Mouse (Mus musculus) lung, postnatal 25 days (tissue): ENCODE data around the gene Olfr685.

Source experiments
- DNase-seq: peaks from one replicate; pipeline ENCODE4 v3.0.0; 2022; ENCODE audit warnings: low spot score

Olfr685 gene

DNA sequence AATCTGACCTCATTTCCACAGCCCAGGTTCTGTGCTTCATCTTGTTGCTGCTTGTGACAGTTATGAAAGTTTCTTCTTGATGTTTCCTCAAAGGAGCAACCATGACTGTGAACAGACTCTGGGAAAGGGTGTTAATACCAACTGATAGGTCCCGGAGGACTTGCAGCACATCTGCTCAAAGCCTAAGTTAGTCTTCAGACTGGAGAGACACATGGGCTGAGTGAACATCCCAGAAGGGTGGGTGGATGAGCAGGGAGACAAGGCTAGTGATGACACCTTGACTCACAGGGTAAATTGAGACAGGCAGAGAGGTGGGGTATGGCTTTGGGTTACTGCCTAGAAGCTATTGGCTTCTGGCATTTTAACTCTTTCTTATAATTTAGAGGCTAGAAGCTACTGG is at the start of gene Olfr685:
Gene Olfr685, minus strand, starts transcription at position 101 of the 400 bp plus-strand sequence.
- DNase-seq, result no peak

GRCm38 (mm10) chr7:105229386-105229785 is 43.6 kb upstream of the Olfr685 start:
- no peak for DNase-seq

DNA sequence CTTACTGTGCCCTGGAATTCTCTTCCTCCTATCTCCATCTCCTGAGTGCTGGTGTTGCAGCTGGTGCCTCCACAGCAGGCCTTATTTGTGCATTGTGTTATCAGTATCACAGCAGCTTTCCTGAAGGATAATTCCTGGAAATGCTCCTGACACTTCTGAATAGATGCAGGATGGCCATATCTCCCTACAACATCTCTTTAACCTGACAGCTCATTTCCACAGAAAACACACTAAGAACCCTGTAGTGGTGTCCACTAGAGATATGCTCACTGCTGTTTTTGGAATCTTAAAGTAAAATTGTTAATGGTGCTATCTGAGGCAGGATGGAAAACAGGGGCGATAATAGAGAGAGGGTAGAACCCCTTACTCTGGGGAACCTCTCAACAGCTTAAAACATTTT is 42.3 kb upstream of the Olfr685 start:
- DNase-seq, result peak; percentile 61

- DNase-seq, result no peak
Observed at GRCm38 (mm10) chr7:105226703-105227102, 40.9 kb upstream of the Olfr685 start.

DNA sequence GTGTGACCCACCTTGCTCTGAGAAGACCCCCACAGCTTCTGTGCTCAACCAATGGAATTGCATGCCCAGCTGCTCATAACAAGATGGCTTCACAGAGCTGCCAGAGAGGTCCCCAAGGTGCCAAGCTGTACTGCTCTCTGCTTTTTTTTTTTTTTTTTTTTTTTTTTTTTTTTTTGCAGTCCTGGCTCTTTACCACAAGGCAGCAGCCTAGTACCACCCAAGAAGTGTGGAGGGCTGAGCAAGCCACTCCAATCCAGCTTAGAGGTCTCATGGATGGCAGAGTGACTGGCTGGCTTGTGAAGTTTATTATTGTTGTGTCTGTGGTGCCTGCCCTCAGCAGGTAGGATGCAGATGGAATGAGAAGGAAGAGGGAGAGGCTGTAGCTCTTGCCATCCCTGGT is 40.3 kb upstream of the Olfr685 start:
- DNase-seq, result no peak

DNA sequence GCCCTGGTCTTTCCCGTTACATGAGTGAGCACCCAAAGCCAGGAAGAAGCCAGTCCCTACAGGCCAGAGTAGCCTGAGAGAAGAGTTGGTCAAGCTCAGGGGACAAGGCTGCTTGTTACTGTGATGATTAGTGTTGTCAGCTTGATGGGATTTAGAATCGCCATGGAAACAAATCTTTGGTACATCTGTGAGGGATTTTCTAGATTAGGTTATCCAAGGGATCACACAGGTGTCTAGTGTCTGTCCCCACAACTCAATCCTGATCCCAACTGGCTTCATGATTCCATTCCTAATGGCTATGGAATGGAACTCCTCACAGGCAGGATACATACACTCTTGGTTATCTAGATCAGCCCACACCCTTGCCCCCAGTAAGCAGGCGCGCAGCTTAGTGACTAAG is 32.5 kb upstream of the Olfr685 start:
- no peak for DNase-seq

- no peak for DNase-seq
Observed at GRCm38 (mm10) chr7:105214761-105215160, 28.9 kb upstream of the Olfr685 start.

- no peak for DNase-seq
Observed at GRCm38 (mm10) chr7:105207385-105207784, 21.6 kb upstream of the Olfr685 start, which contains the start of gene Olfr686. Gene Olfr686 (minus strand): TSS chr7:105207485.

DNA sequence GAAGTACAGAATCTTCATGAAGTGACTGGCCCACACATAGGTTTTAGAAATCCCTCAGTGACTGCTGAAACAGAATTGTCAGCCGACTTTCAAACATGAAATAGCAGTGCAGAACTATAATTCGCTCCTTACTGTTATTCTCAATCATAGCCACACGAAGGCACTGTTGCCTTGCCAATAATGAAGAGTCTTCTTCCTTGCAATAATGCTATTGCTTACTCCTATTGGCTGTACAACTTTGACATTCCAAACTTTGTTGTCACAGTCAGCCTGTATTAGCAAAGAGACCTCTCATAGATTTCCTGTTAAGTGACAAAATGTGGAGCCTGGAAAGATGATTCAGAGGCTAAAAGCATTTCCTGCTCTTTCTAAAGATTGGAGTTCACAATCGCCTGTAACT is 15.0 kb downstream of the Olfr685 start:
- no peak for DNase-seq

DNA sequence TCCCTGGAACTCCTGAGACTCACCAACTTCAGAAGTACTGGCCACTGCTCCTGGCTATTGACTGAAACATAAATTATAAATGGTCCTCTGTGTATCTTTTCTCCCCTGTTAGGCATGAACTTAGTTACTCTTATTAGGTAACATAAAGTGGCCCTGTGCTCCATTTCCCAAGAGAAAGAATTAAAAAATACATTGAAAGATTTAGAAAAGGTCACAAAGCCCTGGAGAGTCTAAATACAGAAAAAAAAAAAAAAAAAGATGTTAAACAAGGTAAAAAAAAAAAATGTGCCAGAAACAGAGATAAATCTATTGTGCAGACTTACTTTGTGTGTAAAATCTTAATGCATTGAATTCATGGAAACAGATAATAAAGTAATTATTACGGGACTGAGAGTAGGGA is 22.3 kb downstream of the Olfr685 start, which contains the start of gene Olfr684:
Gene Olfr684, minus strand, starts transcription at position 101 of the 400 bp plus-strand sequence.
- DNase-seq, result no peak

DNA sequence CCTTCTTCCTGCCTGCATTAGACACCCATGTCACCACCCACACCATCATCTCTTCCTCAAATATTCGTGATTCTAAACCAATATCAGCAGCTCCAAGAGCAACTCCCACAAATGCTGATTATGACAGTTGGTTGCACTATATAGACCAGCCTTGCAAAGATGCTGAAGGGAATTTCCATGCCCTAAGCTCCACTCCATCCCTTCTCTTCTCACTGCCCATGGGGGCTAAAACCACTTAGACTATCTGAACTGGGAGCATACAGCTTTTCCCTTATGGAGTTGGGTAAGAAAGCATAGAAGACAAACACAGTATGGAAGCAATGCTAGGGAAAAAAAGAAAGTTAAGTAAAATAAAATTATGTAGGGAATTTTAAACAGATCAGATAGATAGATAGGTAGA is 38.9 kb downstream of the Olfr685 start, which contains the start of gene Olfr683:
Gene Olfr683, minus strand, starts transcription at position 101 of the 400 bp plus-strand sequence.
- DNase-seq, result no peak

DNA sequence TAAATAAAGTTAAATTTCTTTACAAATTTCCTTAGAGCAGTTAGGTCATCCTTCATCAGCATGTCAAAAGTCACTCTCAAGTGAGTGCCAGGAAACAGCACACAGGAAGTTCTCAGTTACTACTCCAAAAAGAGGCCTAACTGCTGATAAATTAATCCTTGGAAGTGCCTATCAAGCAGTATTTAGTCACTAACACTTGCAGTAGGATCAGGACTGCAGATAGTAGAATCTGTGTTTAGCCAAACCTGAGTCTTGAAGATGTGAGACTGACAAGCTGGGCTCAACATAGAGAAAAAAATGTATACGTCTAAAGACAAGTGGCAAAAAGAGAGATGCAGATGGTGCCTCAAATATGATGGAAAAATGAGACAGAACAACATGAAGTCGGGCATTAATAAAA is 44.5 kb downstream of the Olfr685 start:
- no peak for DNase-seq
